Mouse (Mus musculus): Measurements from ENCODE around the gene Mpst. TPM values are rescaled to one million over a fixed set of nuclear protein-coding genes. Genes with fewer than 3 reads are reported as not detected.
A peak's percentile ranks its signal among the peaks of the same experiment; 100 is the strongest.

The Mpst gene
- polyA plus RNA-seq, 1 experiment from 2014 or later: 2.3 TPM

DNA sequence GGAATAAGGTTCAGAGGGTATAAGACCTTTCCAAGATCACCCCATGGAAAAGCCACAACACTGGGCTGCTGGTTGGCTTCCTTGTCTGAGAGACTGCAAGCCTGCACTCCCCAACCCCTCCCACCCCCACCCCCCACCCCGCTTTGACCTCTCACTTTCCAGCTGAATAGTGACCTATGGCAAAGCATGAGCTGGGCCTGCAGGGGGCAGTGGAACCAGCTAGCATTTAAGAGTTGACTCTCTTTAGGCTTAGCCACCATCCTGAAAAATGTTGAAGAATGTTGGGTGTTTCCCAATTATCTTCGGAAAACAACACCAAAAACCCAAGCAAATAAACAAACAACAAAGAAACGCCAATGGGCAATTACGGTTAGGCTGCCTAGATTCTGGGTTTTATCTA, 19.0 kb downstream of the Mpst start:
- Histone ChIP-seq H3K9me3 (ENCODE audit: control insufficient read depth, low read length) (no peaks in the 10 kb centered on the region), H3K27ac (replicated peaks; ENCODE audit: low read depth, low read length) (no peak overlapping the region), H3K9ac (ENCODE audit: low read length) (no peak overlapping the region), H3K4me2 (ENCODE audit: low read depth, severe bottlenecking) (no peak overlapping the region), H3K4me3 (ENCODE audit: low read depth, low read length) (no peak overlapping the region), H3K4me1 (ENCODE audit: control insufficient read depth, insufficient read depth, low read length) (peaks cover 7% of the 10 kb centered on the region; the same call in 1 of the 2 replicates), H3K36me3 (ENCODE audit: control insufficient read depth, insufficient read depth, low read length) (no peaks in the 10 kb centered on the region), H3K27me3 (ENCODE audit: control insufficient read depth, insufficient read depth, low read length) (no peaks in the 10 kb centered on the region)
- no peak for ATAC-seq (ENCODE audit: insufficient number of reproducible peaks, low FRiP score, low TSS enrichment, low read depth)
- 59% methylated on average over 4 of the region's 4 CpGs for WGBS
- DNase-seq (ENCODE audit: low spot score): no peak

DNA sequence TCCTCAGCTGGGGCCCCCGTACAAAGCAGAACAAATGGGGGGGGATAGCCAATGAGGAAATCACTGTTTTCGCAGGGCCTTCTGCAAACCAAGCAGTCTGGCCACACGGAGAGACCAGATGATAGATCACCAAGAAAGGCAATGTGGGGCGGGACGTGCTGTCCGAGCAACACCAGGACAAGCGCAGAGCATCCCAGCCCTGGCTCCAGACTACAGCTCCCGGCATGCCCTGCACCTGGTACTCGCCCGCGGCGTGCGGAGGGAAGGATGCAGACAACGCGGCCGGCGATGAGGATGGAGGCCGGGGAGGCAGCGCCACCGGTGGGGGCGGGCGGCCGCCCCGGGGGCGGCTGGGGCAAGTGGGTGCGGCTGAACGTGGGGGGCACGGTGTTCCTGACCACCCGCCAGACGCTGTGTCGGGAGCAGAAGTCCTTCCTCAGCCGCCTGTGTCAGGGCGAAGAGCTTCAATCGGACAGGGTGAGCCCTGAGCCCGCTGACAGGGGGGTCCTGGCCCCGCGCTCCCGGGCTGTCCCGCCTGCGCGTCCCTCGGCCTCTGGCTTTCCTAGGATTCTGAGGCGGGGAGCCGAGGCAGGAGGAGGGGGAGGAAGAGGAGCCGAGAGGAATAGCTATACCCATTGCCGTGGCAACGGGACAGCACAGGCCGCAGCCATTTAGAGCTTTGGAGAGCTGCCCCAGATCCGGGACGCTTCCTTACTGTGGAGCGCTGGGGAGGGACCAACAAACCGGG, 22.3 kb downstream of the Mpst start, which contains the start of gene Kctd17:
Kctd17 (plus strand) TSS at position 174 of the 748 bp plus-strand sequence.
- Histone ChIP-seq H3K4me1 (ENCODE audit: control insufficient read depth, insufficient read depth, low read length) (peaks cover 7% of the 10 kb centered on the region; the same call in 1 of the 2 replicates), H3K36me3 (ENCODE audit: control insufficient read depth, insufficient read depth, low read length) (no peaks in the 10 kb centered on the region), H3K27me3 (ENCODE audit: control insufficient read depth, insufficient read depth, low read length) (no peaks in the 10 kb centered on the region), H3K9me3 (ENCODE audit: control insufficient read depth, low read length) (no peaks in the 10 kb centered on the region), H3K4me2 (ENCODE audit: low read depth, severe bottlenecking) (peak within 1 kb of the TSS; percentile 49), H3K9ac (ENCODE audit: low read length) (peak within 1 kb of the TSS; percentile 52), H3K4me3 (ENCODE audit: low read depth, low read length) (peak within 1 kb of the TSS; percentile 66), H3K27ac (replicated peaks; ENCODE audit: low read depth, low read length) (no peak within 1 kb of the TSS)
- under 1% methylated on average over 51 of the region's 52 CpGs for WGBS
- DNase-seq (ENCODE audit: low spot score): peak; percentile 82
- peak; percentile 70 for ATAC-seq (ENCODE audit: insufficient number of reproducible peaks, low FRiP score, low TSS enrichment, low read depth)

DNA sequence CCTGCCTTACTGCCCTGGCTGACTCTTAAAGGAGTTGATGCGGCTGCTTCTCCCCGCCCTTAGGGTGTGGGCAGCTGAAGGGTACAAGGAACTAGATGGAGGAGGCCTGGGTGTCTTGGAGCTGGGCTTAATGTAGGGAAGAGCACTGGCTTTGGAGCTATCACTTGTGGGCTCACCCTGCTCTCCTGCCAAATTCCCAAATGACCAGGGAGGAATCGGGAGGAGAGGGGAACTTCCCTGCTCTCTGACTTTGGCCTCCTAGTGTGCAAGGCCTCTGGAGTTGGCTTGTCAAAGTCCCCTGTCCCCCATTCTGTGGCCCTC, 22.9 kb downstream of the Mpst start:
- 13% methylated on average over 3 of the region's 3 CpGs for WGBS
- no peaks in the 10 kb centered on the region for H3K27me3 ChIP-seq (ENCODE audit: control insufficient read depth, insufficient read depth, low read length)
- peak overlapping the region; percentile 52 for H3K9ac ChIP-seq (ENCODE audit: low read length)
- H3K4me1 ChIP-seq (ENCODE audit: control insufficient read depth, insufficient read depth, low read length): peaks cover 7% of the 10 kb centered on the region; the same call in 1 of the 2 replicates
- peak overlapping the region; percentile 66 for H3K4me3 ChIP-seq (ENCODE audit: low read depth, low read length)
- H3K4me2 ChIP-seq (ENCODE audit: low read depth, severe bottlenecking): peak overlapping the region; percentile 49
- DNase-seq (ENCODE audit: low spot score): no peak
- no peaks in the 10 kb centered on the region for H3K36me3 ChIP-seq (ENCODE audit: control insufficient read depth, insufficient read depth, low read length)
- no peak for ATAC-seq (ENCODE audit: insufficient number of reproducible peaks, low FRiP score, low TSS enrichment, low read depth)
- H3K27ac ChIP-seq (replicated peaks; ENCODE audit: low read depth, low read length): no peak overlapping the region
- no peaks in the 10 kb centered on the region for H3K9me3 ChIP-seq (ENCODE audit: control insufficient read depth, low read length)

DNA sequence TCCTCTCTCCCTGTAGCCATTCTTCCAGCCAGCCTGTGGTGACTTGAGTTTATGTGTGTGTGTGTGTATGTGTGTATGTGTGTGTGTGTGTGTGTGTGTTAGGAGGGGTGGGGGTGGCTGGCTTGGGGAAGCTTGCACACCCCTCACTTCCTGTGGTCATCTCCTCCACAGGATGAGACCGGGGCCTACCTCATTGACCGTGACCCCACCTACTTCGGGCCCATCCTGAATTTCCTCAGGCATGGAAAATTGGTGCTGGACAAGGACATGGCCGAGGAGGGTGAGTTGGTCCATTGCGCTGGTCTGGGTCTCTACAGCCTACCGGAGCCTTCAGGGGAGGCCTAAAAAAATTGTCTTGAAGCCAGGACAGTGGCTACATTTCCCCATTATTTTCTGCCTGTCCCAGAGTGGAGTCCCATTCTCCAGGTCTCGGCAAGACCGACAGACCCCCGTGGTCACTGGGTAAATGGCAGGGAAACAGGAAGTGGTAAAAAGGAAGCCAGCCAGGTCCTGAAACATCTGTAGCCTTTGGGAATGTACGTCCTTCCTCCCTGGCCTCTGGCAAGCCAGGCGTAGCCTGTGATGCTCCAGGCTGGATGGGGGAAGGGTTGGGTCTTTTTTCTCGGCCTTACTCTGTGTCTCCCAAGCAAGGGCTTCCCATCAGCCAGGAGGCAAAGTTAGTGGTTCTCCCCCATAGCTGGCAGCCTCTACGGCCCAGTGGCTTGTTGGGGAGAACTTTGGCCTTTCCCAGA, 23.8 kb downstream of the Mpst start:
- peak overlapping the region; percentile 30; the same call in 1 of the 2 replicates for H3K27ac ChIP-seq (replicated peaks; ENCODE audit: low read depth, low read length)
- WGBS: 79% methylated on average over 13 of the region's 13 CpGs
- no peaks in the 10 kb centered on the region for H3K27me3 ChIP-seq (ENCODE audit: control insufficient read depth, insufficient read depth, low read length)
- peaks cover 7% of the 10 kb centered on the region; the same call in 1 of the 2 replicates for H3K4me1 ChIP-seq (ENCODE audit: control insufficient read depth, insufficient read depth, low read length)
- no peak for DNase-seq (ENCODE audit: low spot score)
- no peak overlapping the region; the same call in 1 of the 2 replicates for H3K9ac ChIP-seq (ENCODE audit: low read length)
- no peaks in the 10 kb centered on the region for H3K9me3 ChIP-seq (ENCODE audit: control insufficient read depth, low read length)
- no peak for ATAC-seq (ENCODE audit: insufficient number of reproducible peaks, low FRiP score, low TSS enrichment, low read depth)
- no peaks in the 10 kb centered on the region for H3K36me3 ChIP-seq (ENCODE audit: control insufficient read depth, insufficient read depth, low read length)
- H3K4me3 ChIP-seq (ENCODE audit: low read depth, low read length): no peak overlapping the region; the same call in 1 of the 2 replicates
- peak overlapping the region; percentile 49; the same call in 1 of the 2 replicates for H3K4me2 ChIP-seq (ENCODE audit: low read depth, severe bottlenecking)

DNA sequence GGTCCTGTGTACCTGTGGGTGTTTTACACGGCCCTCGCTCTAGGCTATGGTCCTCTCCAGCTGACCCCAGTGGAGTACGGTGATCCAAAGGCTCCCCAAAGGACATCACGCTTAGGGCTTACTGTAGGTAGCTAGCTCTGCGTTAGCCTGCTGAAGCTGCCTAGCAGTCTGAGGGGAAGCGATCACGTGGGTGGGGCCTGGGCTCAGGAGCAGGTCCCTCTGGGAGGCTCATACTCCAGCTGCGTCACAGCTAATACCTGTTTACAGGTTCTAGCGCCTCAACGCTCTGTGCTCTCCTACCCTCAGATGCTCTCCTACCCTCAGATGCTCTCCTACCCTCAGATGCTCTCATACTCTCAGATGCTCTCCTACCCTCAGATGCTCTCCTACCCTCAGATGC, 24.7 kb downstream of the Mpst start:
- no peak overlapping the region for H3K4me3 ChIP-seq (ENCODE audit: low read depth, low read length)
- H3K36me3 ChIP-seq (ENCODE audit: control insufficient read depth, insufficient read depth, low read length): no peaks in the 10 kb centered on the region
- DNase-seq (ENCODE audit: low spot score) (no peak), ATAC-seq (ENCODE audit: insufficient number of reproducible peaks, low FRiP score, low TSS enrichment, low read depth) (no peak)
- H3K27me3 ChIP-seq (ENCODE audit: control insufficient read depth, insufficient read depth, low read length): no peaks in the 10 kb centered on the region
- H3K27ac ChIP-seq (replicated peaks; ENCODE audit: low read depth, low read length): no peak overlapping the region
- 83% methylated on average over 10 of the region's 10 CpGs for WGBS
- H3K9me3 ChIP-seq (ENCODE audit: control insufficient read depth, low read length): no peaks in the 10 kb centered on the region
- H3K9ac ChIP-seq (ENCODE audit: low read length): no peak overlapping the region
- peaks cover 7% of the 10 kb centered on the region; the same call in 1 of the 2 replicates for H3K4me1 ChIP-seq (ENCODE audit: control insufficient read depth, insufficient read depth, low read length)
- no peak overlapping the region for H3K4me2 ChIP-seq (ENCODE audit: low read depth, severe bottlenecking)

DNA sequence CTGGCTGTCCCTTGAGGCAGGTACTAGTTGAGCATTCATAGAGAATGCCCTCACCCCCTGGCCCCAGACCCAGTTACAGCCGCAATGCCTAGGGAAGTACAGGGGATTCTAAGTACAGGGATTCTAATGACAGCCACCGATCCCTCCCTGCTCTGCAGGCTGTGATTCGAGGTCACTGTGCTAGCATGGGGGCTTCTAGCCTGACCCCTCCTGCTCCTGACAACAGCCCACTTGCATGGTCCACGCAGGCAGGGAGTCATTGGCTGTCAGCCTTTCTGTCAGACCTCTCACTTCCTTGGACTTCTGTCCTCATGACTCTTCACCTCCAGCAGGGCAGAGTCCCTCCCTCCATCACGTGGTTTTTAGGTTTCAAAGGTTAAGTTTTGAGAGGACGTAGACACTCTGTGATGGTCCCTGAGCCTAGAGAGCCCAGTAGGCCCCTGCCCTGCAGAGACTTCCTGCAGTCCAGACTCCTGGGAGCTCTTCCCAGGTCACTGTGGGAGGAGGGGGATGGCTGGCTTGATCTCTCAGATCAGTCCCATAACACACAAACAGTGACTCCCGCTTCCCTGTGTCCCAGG, 25.4 kb downstream of the Mpst start:
- H3K9ac ChIP-seq (ENCODE audit: low read length): no peak overlapping the region
- H3K27me3 ChIP-seq (ENCODE audit: control insufficient read depth, insufficient read depth, low read length): no peaks in the 10 kb centered on the region
- no peaks in the 10 kb centered on the region for H3K36me3 ChIP-seq (ENCODE audit: control insufficient read depth, insufficient read depth, low read length)
- H3K4me2 ChIP-seq (ENCODE audit: low read depth, severe bottlenecking): no peak overlapping the region
- no peak for ATAC-seq (ENCODE audit: insufficient number of reproducible peaks, low FRiP score, low TSS enrichment, low read depth)
- no peak overlapping the region for H3K27ac ChIP-seq (replicated peaks; ENCODE audit: low read depth, low read length)
- DNase-seq (ENCODE audit: low spot score): no peak
- peaks cover 13% of the 10 kb centered on the region for H3K4me1 ChIP-seq (ENCODE audit: control insufficient read depth, insufficient read depth, low read length)
- no peaks in the 10 kb centered on the region for H3K9me3 ChIP-seq (ENCODE audit: control insufficient read depth, low read length)
- H3K4me3 ChIP-seq (ENCODE audit: low read depth, low read length): no peak overlapping the region
- WGBS: 80% methylated on average over 7 of the region's 7 CpGs

DNA sequence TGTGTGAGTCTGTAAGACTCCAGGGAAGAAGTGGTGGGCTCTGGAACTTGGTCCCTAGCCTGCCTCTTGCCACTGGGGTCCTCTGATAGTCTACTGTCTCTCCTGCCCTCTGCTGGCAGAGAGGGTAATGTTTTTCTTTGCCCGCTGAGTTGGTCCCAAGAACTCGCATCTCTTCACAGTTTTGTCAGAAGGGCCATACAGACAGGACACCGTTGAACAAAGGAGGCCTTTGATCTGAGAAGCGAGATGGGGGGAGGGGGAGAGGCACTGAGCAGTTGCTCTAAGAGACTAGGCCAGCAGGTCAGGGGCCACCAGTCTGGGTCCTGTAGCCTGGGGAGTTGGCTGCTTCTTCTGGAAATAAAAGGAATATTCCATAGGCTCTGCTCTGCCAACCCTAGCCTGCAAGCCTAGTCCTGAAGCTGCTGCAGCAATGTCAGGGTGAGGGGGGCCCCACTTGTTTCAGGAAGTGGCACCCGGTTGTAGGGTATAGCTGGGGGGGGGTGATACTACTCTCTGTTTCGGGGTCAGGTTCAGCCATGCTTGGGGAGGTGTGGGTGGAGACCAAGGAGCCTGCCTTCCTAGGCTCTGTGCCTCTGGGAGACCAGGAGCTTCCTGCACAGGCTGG, 28.8 kb downstream of the Mpst start:
- no peaks in the 10 kb centered on the region for H3K27me3 ChIP-seq (ENCODE audit: control insufficient read depth, insufficient read depth, low read length)
- ATAC-seq (ENCODE audit: insufficient number of reproducible peaks, low FRiP score, low TSS enrichment, low read depth): no peak
- no peak overlapping the region for H3K4me2 ChIP-seq (ENCODE audit: low read depth, severe bottlenecking)
- H3K36me3 ChIP-seq (ENCODE audit: control insufficient read depth, insufficient read depth, low read length): no peaks in the 10 kb centered on the region
- no peak overlapping the region for H3K27ac ChIP-seq (replicated peaks; ENCODE audit: low read depth, low read length)
- no peak overlapping the region for H3K9ac ChIP-seq (ENCODE audit: low read length)
- peak; percentile 56 for DNase-seq (ENCODE audit: low spot score)
- 31% methylated on average over 6 of the region's 6 CpGs for WGBS
- H3K9me3 ChIP-seq (ENCODE audit: control insufficient read depth, low read length): no peaks in the 10 kb centered on the region
- no peak overlapping the region for H3K4me3 ChIP-seq (ENCODE audit: low read depth, low read length)
- peaks cover 19% of the 10 kb centered on the region for H3K4me1 ChIP-seq (ENCODE audit: control insufficient read depth, insufficient read depth, low read length)

DNA sequence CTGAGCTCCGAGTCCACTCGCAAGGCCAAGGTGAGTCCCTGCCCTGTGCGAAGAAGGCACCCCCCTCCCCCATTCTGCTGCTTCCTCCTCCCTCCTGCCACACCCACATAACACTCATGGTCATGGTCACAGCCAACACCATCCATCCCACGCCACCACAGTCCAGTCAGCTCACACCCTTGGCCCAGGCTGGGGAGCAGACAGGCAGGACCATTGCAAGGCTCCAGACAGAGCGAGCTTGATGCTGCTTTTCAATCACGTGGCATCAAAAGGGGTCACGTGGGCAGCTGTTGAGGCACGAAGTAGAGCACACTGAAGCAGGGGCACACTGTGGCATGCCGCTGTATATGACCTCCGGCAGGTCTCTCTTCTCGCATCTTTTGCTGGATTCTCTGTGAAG, 29.5 kb downstream of the Mpst start:
- DNase-seq (ENCODE audit: low spot score): no peak
- Histone ChIP-seq H3K27ac (replicated peaks; ENCODE audit: low read depth, low read length) (no peak overlapping the region), H3K9me3 (ENCODE audit: control insufficient read depth, low read length) (no peaks in the 10 kb centered on the region), H3K4me1 (ENCODE audit: control insufficient read depth, insufficient read depth, low read length) (peaks cover 19% of the 10 kb centered on the region), H3K4me3 (ENCODE audit: low read depth, low read length) (no peak overlapping the region), H3K9ac (ENCODE audit: low read length) (no peak overlapping the region), H3K36me3 (ENCODE audit: control insufficient read depth, insufficient read depth, low read length) (no peaks in the 10 kb centered on the region), H3K4me2 (ENCODE audit: low read depth, severe bottlenecking) (no peak overlapping the region), H3K27me3 (ENCODE audit: control insufficient read depth, insufficient read depth, low read length) (no peaks in the 10 kb centered on the region)
- ATAC-seq (ENCODE audit: insufficient number of reproducible peaks, low FRiP score, low TSS enrichment, low read depth): no peak
- WGBS: 84% methylated on average over 11 of the region's 11 CpGs

Data from limb, embryonic 11.5 days (tissue).